Mouse (Mus musculus) small intestine, adult 2 months (tissue): ENCODE results near the gene 2610528J11Rik. TPM values are rescaled to one million over a fixed set of nuclear protein-coding genes. Genes with fewer than 3 reads are reported as not detected.

ENCODE experiments used
- H3K27ac ChIP-seq: fragments of 200-500 bp; 2 replicates; pipeline ENCODE4 v1.5.1; 2012; ENCODE audit warnings: low read depth, low read length, control low read depth, inconsistent platforms; ENCODE audit not compliant: insufficient read depth
- H3K27me3 ChIP-seq: fragments of 200-500 bp; 2 replicates; pipeline ENCODE4 v1.6.1; 2012; ENCODE audit warnings: mild to moderate bottlenecking, moderate library complexity, low read length, inconsistent platforms; ENCODE audit not compliant: control insufficient read depth, insufficient read depth
- H3K36me3 ChIP-seq: fragments of 200-500 bp; 2 replicates; pipeline ENCODE4 v1.6.1; 2012; ENCODE audit warnings: mild to moderate bottlenecking, low read length, control low read depth, inconsistent platforms; ENCODE audit not compliant: control insufficient read depth, insufficient read depth
- H3K4me1 ChIP-seq: fragments of 200-500 bp; 2 replicates; pipeline ENCODE4 v1.6.1; 2012; ENCODE audit warnings: low read length, inconsistent platforms, mixed read lengths; ENCODE audit not compliant: control insufficient read depth, insufficient read depth, insufficient read length
- H3K4me3 ChIP-seq: fragments of 200-500 bp; 2 replicates; pipeline ENCODE4 v1.5.1; 2012; ENCODE audit warnings: low read depth, mild to moderate bottlenecking, control low read depth, inconsistent platforms, low read length, moderate library complexity
- CTCF ChIP-seq: fragments of 200-500 bp; IDR thresholded peaks from 2 replicates; pipeline ENCODE4 v1.5.1; 2012; ENCODE audit warnings: low read depth, mild to moderate bottlenecking, control low read depth, inconsistent platforms, low read length, moderate library complexity, mixed read lengths; ENCODE audit not compliant: insufficient replicate concordance, insufficient read length; ENCODE audit errors: extremely low read depth
- POLR2A ChIP-seq: fragments of 200-500 bp; IDR thresholded peaks from 2 replicates; pipeline ENCODE4 v1.6.1; 2012; ENCODE audit warnings: low read depth, mild to moderate bottlenecking, control low read depth, inconsistent platforms, low read length, moderate library complexity
- WGBS: fragments of 180-500 bp; shearing (Covaris S2); methylation state at CpG from one replicate; pipeline ENCODE4 v1.1.7; 2018; 5-methylcytosine and 5-hydroxymethylcytosine counted together
- polyA plus RNA-seq: library from polyadenylated mRNA; depleted of rRNA; stranded (reverse); fragments of >200 nt; gene quantifications from 2 replicates; pipeline ENCODE4 v1.2.3, GENCODE M21; 2012

The 2610528J11Rik gene
- polyA plus RNA-seq, 1 experiment, result 164 TPM

- Histone ChIP-seq H3K4me3 (no peak overlapping the region), H3K4me1 (no peaks in the 10 kb centered on the region), H3K27me3 (no peaks in the 10 kb centered on the region), H3K36me3 (no peaks in the 10 kb centered on the region), H3K27ac (no peak overlapping the region)
- 48% methylated on average over 3 of the region's 3 CpGs for WGBS
- no peak for TF ChIP-seq CTCF
- no peak for TF ChIP-seq POLR2A
Observed at GRCm38 (mm10) chr4:118553039-118553649, 26.3 kb downstream of the 2610528J11Rik start.

GRCm38 (mm10) chr4:118564062-118564925 lies 37.5 kb downstream of the 2610528J11Rik start:
- Histone ChIP-seq H3K27me3 (no peaks in the 10 kb centered on the region), H3K4me1 (peaks cover 7% of the 10 kb centered on the region; the same call in 1 of the 2 replicates), H3K27ac (no peak overlapping the region), H3K4me3 (no peak overlapping the region), H3K36me3 (no peaks in the 10 kb centered on the region)
- no peak for TF ChIP-seq CTCF
- TF ChIP-seq POLR2A, result no peak
- 70% methylated on average over 13 of the region's 13 CpGs for WGBS

- no peak overlapping the region for H3K4me3 ChIP-seq
- peaks cover 12% of the 10 kb centered on the region; the same call in 1 of the 2 replicates for H3K4me1 ChIP-seq
- H3K27me3 ChIP-seq, result no peaks in the 10 kb centered on the region
- 58% methylated on average over 3 of the region's 3 CpGs for WGBS
- no peak for TF ChIP-seq POLR2A
- TF ChIP-seq CTCF, result no peak
- no peak overlapping the region for H3K27ac ChIP-seq
- no peaks in the 10 kb centered on the region for H3K36me3 ChIP-seq
Observed at GRCm38 (mm10) chr4:118564926-118565279, 38.1 kb downstream of the 2610528J11Rik start.

- Histone ChIP-seq H3K36me3 (no peaks in the 10 kb centered on the region), H3K27me3 (no peaks in the 10 kb centered on the region), H3K4me3 (no peak overlapping the region), H3K4me1 (peaks cover 12% of the 10 kb centered on the region; the same call in 1 of the 2 replicates), H3K27ac (no peak overlapping the region)
- TF ChIP-seq CTCF (peak; percentile 99; the same call in 1 of the 2 replicates), POLR2A (no peak)
- WGBS, result 26% methylated on average over 7 of the region's 7 CpGs
Observed at GRCm38 (mm10) chr4:118566161-118566676, 39.4 kb downstream of the 2610528J11Rik start.

GRCm38 (mm10) chr4:118568709-118569108 lies 41.9 kb downstream of the 2610528J11Rik start:
- Histone ChIP-seq H3K27me3 (no peaks in the 10 kb centered on the region; the same call in 1 of the 2 replicates), H3K4me3 (no peak overlapping the region), H3K4me1 (peaks cover 12% of the 10 kb centered on the region; the same call in 1 of the 2 replicates), H3K27ac (no peak overlapping the region), H3K36me3 (no peaks in the 10 kb centered on the region)
- TF ChIP-seq CTCF, result no peak
- TF ChIP-seq POLR2A, result no peak
- 23% methylated on average over 10 of the region's 10 CpGs for WGBS

- H3K36me3 ChIP-seq, result no peaks in the 10 kb centered on the region
- peaks cover 12% of the 10 kb centered on the region; the same call in 1 of the 2 replicates for H3K4me1 ChIP-seq
- H3K27me3 ChIP-seq, result no peaks in the 10 kb centered on the region; the same call in 1 of the 2 replicates
- H3K27ac ChIP-seq, result no peak overlapping the region
- peak overlapping the region; percentile 4; the same call in 1 of the 2 replicates for H3K4me3 ChIP-seq
- no peak for TF ChIP-seq CTCF
- no peak for TF ChIP-seq POLR2A
- WGBS, result 49% methylated on average over 23 of the region's 23 CpGs
Observed at GRCm38 (mm10) chr4:118569320-118569719, 42.5 kb downstream of the 2610528J11Rik start.

- H3K36me3 ChIP-seq, result no peaks in the 10 kb centered on the region
- TF ChIP-seq CTCF (no peak), POLR2A (no peak)
- WGBS, result 74% methylated on average over 15 of the region's 15 CpGs
- peaks cover 3% of the 10 kb centered on the region; the same call in 1 of the 2 replicates for H3K27me3 ChIP-seq
- no peak overlapping the region for H3K27ac ChIP-seq
- no peak overlapping the region for H3K4me3 ChIP-seq
- H3K4me1 ChIP-seq, result peaks cover 12% of the 10 kb centered on the region; the same call in 1 of the 2 replicates
Observed at GRCm38 (mm10) chr4:118571441-118571840, 44.6 kb downstream of the 2610528J11Rik start.
